Mouse (Mus musculus) hindbrain, embryonic 15.5 days (tissue): ENCODE measurements at regions not wholly inside any gene's neighbourhood (a gene's known extent, or its start where the extent isn't known, plus 50 kb on each side); places are given as distances from the start of the nearest gene placed in this dataset.

Source experiments
- ATAC-seq: fragments of 200-750 bp; cut with Nextera tagmentation; 2 replicates; pipeline ENCODE4 v1.8.0; 2017; ENCODE audit warnings: low read depth, moderate number of reproducible peaks, moderate TSS enrichment; ENCODE audit not compliant: low FRiP score
- H3K27ac ChIP-seq: fragments of 300-500 bp; sonication (generic); replicated peaks from 2 replicates; pipeline ENCODE4 v1.5.1; 2015; ENCODE audit warnings: mild to moderate bottlenecking, inconsistent platforms
- H3K27me3 ChIP-seq: fragments of 300-500 bp; sonication (generic); 2 replicates; pipeline ENCODE4 v1.6.1; 2015; ENCODE audit warnings: control low read depth, inconsistent platforms
- H3K36me3 ChIP-seq: fragments of 300-500 bp; sonication (generic); 2 replicates; pipeline ENCODE4 v1.6.1; 2015; ENCODE audit warnings: control low read depth, inconsistent platforms
- H3K4me1 ChIP-seq: fragments of 300-500 bp; sonication (generic); replicated peaks from 2 replicates; pipeline ENCODE4 v1.6.1; 2015; ENCODE audit warnings: control low read depth, inconsistent platforms
- H3K4me2 ChIP-seq: fragments of 300-500 bp; sonication (generic); 2 replicates; pipeline ENCODE4 v1.6.1; 2015; ENCODE audit warnings: moderate library complexity, mild to moderate bottlenecking, inconsistent platforms
- H3K4me3 ChIP-seq: fragments of 300-500 bp; sonication (generic); 2 replicates; pipeline ENCODE4 v1.5.1; 2015; ENCODE audit warnings: mild to moderate bottlenecking, inconsistent platforms
- H3K9ac ChIP-seq: fragments of 300-500 bp; sonication (generic); 2 replicates; pipeline ENCODE4 v1.6.1; 2015; ENCODE audit warnings: inconsistent platforms
- H3K9me3 ChIP-seq: fragments of 300-500 bp; sonication (generic); 2 replicates; pipeline ENCODE4 v1.6.1; 2016; ENCODE audit warnings: control low read depth, inconsistent platforms
- WGBS: fragments of 180-500 bp; shearing (Covaris S2); methylation state at CpG from one replicate; pipeline ENCODE4 v1.1.7; 2015; 5-methylcytosine and 5-hydroxymethylcytosine counted together

DNA sequence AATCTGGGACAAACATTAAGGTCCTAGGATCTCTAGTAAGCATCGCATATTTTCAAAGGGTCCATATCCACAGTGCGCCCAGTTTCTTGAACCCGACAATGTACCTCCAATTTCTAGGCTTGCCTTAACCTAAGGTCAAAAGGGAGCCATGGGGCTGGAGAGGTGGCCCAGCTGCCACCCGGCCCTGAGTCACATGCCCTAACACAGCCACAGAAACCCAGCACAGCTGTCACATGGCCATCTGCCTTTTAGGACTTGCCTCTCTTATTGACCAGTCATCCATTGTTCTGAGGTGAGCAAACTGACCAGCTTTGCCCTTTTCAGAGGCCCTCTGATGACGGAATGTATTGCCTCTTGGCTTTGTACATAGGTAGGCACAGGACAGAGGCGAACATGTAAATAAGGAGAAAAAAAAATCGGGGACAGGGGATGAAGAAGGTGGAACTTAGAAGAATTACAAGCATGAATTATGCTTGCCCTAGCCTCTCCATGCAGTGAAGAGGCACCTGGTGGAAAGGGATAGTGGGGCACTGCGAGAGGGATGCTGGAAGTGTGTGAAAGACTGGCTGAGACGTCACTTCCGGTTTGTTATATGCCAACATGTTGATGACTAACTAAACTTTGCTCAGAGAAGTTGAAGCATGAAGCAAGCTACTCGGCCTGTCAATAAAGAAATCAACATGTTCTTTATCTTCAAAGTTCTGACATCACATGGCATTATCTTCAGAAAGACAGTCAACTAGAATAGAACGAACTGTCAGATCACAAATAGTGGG is 84.3 kb upstream of the Nap1l1 start:
- no peak overlapping the region for H3K4me3 ChIP-seq
- no peak overlapping the region for H3K27ac ChIP-seq
- H3K9me3 ChIP-seq: no peaks in the 10 kb centered on the region
- ATAC-seq: no peak
- WGBS: 84% methylated on average over 12 of the region's 12 CpGs
- H3K36me3 ChIP-seq: no peaks in the 10 kb centered on the region
- no peaks in the 10 kb centered on the region for H3K27me3 ChIP-seq
- H3K9ac ChIP-seq: no peak overlapping the region
- no peaks in the 10 kb centered on the region for H3K4me1 ChIP-seq
- peak overlapping the region; percentile 39 for H3K4me2 ChIP-seq

DNA sequence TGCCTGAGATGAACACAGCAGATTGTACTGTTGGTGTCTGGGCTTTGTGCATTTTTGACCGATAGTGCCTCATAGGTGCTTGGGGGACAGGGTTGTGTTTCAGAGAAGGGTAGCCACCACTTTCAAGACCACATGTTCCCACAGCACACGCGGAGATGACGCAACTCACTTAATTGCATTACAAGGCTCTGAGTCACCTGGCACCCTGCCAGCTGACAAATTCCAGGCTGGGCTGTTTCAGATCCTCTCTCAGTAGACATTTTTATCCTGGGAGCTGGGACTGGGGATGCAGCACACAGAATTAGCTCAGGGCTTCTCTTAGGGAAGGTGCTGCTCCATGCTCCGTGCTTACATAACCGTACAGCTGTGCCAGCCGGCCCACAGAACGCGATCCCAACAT is 83.1 kb upstream of the Nap1l1 start:
- H3K27ac ChIP-seq: no peak overlapping the region
- H3K4me3 ChIP-seq: no peak overlapping the region
- H3K9ac ChIP-seq: no peak overlapping the region
- no peak overlapping the region for H3K4me2 ChIP-seq
- H3K4me1 ChIP-seq: no peaks in the 10 kb centered on the region
- 60% methylated on average over 9 of the region's 9 CpGs for WGBS
- no peaks in the 10 kb centered on the region for H3K27me3 ChIP-seq
- no peak for ATAC-seq
- H3K36me3 ChIP-seq: no peaks in the 10 kb centered on the region
- H3K9me3 ChIP-seq: no peaks in the 10 kb centered on the region

DNA sequence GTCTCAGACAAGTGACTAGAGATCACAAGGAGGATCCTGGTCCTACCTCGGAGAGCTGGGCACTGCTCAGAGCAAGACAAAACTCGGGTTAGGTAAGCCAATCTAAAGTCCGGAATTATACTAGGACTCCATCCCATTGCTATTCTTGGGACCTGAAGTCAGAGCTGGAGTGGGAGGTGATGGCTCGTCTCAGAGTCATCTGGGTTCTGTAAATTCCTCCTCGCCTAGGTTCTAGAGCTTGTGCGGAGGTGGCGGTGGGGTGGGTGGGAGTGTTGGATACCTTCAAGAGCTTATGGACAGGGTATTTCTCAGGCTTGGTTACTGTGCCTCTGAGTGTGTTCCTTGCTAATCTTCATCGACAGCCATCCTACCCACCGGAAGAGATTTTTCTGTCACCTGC is 78.6 kb upstream of the Nap1l1 start:
- H3K4me3 ChIP-seq: no peak overlapping the region
- H3K9me3 ChIP-seq: no peaks in the 10 kb centered on the region
- H3K27ac ChIP-seq: no peak overlapping the region
- H3K4me2 ChIP-seq: no peak overlapping the region
- H3K4me1 ChIP-seq: no peaks in the 10 kb centered on the region
- H3K36me3 ChIP-seq: no peaks in the 10 kb centered on the region
- no peak overlapping the region for H3K9ac ChIP-seq
- H3K27me3 ChIP-seq: no peaks in the 10 kb centered on the region
- 96% methylated on average over 9 of the region's 9 CpGs for WGBS
- no peak for ATAC-seq

DNA sequence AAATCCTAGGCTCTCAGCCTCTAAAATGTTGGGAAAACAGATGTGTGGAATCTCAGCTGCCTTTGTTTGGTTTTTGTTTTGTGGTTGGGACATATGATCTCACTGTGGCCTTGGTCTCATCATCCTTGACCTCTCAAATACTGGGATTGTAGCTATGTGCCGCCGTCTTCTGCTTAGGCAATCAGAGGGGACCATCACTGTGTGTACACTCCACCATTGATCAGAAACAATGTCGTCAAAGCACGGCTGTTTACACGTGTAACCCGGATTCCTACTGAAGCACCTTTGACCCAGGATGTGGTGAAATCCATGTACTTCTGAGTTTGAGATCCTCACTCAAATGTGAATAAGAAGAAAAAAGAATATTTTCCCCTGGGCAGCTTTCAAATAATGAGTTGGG is 68.0 kb upstream of the Nap1l1 start:
- 94% methylated on average over 6 of the region's 6 CpGs for WGBS

DNA sequence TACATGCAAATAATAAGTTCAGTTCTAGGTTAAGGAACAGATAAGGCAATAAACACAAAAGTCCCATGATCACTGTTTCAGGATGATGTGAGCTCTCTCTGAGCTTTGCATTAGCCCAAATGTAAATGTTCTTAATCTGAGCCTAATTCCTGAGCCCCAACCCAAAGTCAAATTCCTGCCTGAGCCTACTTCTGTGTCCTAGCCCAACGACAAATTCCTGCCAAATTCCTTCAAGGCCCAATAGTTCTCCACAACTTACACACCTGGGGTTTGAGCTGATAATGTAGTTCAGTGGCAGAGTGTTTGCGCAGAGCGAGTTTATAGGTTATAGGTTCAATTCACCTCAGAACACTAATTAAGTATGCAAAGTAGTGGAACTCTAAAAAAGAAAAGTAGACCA is 64.1 kb upstream of the Nap1l1 start:
- no peak for ATAC-seq
- H3K27ac ChIP-seq: no peak overlapping the region
- H3K4me3 ChIP-seq: no peak overlapping the region
- H3K9me3 ChIP-seq: no peaks in the 10 kb centered on the region
- 83% methylated on average over 3 of the region's 3 CpGs for WGBS
- no peak overlapping the region for H3K9ac ChIP-seq
- H3K27me3 ChIP-seq: no peaks in the 10 kb centered on the region
- H3K4me2 ChIP-seq: no peak overlapping the region
- no peaks in the 10 kb centered on the region for H3K4me1 ChIP-seq
- H3K36me3 ChIP-seq: no peaks in the 10 kb centered on the region

More for the DNA sequence above, 68.0 kb upstream of the Nap1l1 start:
- no peak for ATAC-seq
- Histone ChIP-seq H3K9ac (no peak overlapping the region), H3K27ac (no peak overlapping the region), H3K9me3 (no peaks in the 10 kb centered on the region), H3K4me3 (no peak overlapping the region), H3K27me3 (no peaks in the 10 kb centered on the region), H3K4me1 (no peaks in the 10 kb centered on the region), H3K4me2 (no peak overlapping the region), H3K36me3 (no peaks in the 10 kb centered on the region)

DNA sequence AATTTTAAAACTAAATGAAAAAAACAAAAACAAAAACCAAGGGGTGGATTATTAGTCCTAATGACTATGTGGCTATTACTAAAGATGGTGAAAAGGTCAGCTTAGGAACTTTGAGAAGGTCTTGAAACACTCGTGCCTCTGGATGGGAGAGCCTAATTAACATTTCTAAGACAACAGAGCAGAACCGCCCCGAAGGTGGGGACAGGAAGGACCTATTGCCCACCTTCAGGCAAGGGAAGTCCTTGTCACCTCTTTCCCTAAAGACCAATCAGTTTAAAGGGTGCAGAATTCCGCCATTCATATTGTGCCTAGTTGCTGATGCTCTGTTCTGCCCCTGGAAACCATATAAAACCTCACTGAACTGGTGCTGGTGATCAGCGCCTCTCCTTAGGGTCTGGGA is 63.5 kb upstream of the Nap1l1 start:
- Histone ChIP-seq H3K4me2 (no peak overlapping the region), H3K4me3 (no peak overlapping the region), H3K27ac (no peak overlapping the region), H3K9ac (no peak overlapping the region), H3K27me3 (no peaks in the 10 kb centered on the region), H3K9me3 (no peaks in the 10 kb centered on the region), H3K36me3 (no peaks in the 10 kb centered on the region), H3K4me1 (no peaks in the 10 kb centered on the region)
- ATAC-seq: no peak
- 73% methylated on average over 5 of the region's 5 CpGs for WGBS

DNA sequence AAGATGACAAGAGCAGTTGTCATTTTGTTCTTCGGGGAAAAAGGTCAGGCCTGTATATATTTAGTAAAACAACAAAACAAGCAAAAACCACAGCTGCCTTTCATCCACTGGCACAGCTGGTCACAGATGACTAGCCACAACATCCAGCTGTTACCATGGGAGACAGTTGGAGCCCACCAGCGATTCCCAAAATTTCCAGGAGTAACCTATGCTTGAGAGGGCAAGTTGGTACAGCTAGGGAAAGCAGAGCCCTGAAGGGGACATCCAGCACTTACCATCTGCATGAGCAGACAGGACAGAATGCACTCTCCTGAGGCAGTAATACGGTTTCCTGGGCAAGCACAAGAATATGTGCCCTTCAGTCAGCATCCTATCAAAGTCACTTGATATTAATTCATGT is 62.9 kb upstream of the Nap1l1 start:
- Histone ChIP-seq H3K27me3 (no peaks in the 10 kb centered on the region), H3K4me1 (no peaks in the 10 kb centered on the region), H3K9me3 (no peaks in the 10 kb centered on the region), H3K4me3 (no peak overlapping the region), H3K27ac (no peak overlapping the region), H3K4me2 (no peak overlapping the region), H3K9ac (no peak overlapping the region), H3K36me3 (no peaks in the 10 kb centered on the region)
- 71% methylated on average over 3 of the region's 3 CpGs for WGBS
- ATAC-seq: no peak

DNA sequence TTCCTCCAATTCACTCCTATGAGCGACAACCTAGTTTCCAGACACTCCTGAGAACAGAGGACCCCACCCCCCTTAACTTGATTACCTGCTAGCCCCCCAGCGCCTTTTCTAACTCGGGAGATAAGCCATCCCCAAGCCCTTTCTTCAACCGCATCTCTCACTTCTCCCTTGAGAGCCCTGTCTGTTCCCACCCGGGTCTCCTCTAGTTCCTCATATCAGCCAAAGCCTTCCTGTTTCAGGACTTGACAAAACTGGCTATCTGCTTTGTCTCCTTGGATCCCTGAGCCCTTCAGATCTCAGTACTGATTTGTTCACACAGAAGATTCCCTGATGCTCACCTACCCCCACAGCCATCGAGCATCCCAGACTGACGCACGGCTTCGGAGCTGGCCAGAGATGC is 61.5 kb upstream of the Nap1l1 start:
- Histone ChIP-seq H3K4me2 (no peak overlapping the region), H3K27me3 (no peaks in the 10 kb centered on the region), H3K4me3 (no peak overlapping the region), H3K27ac (no peak overlapping the region), H3K36me3 (no peaks in the 10 kb centered on the region), H3K9me3 (no peaks in the 10 kb centered on the region), H3K4me1 (no peaks in the 10 kb centered on the region), H3K9ac (no peak overlapping the region)
- ATAC-seq: no peak
- 95% methylated on average over 9 of the region's 9 CpGs for WGBS

DNA sequence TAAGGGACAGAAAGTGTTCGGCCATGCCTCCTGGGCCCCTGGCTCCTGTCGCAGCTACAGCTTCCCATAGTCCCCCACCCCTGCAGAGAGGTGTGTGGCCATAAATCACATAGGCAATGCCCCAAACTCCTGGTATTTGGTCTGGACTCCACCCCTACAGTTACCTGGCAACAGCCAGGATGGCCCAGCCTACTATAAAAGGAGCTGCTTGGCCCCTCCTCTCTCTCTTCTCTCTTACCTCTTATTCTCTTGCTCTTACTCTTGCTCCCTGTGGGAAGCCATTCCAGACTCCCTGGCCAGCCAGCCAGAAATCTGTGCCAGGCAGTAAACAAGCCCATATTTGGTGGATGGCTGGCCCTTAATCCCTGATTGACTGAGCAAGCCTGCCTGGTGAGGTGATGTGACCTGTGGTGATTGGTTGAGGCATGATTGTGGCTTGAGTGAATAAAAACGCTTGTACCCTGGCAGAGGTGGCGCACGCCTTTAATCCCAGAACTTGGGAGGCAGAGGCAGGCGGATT is 56.4 kb upstream of the Nap1l1 start:
- Histone ChIP-seq H3K4me3 (no peak overlapping the region), H3K27ac (no peak overlapping the region), H3K4me2 (no peak overlapping the region), H3K4me1 (peaks cover 15% of the 10 kb centered on the region), H3K9me3 (no peaks in the 10 kb centered on the region), H3K27me3 (no peaks in the 10 kb centered on the region), H3K9ac (no peak overlapping the region), H3K36me3 (no peaks in the 10 kb centered on the region)
- 79% methylated on average over 6 of the region's 6 CpGs for WGBS
- no peak for ATAC-seq

DNA sequence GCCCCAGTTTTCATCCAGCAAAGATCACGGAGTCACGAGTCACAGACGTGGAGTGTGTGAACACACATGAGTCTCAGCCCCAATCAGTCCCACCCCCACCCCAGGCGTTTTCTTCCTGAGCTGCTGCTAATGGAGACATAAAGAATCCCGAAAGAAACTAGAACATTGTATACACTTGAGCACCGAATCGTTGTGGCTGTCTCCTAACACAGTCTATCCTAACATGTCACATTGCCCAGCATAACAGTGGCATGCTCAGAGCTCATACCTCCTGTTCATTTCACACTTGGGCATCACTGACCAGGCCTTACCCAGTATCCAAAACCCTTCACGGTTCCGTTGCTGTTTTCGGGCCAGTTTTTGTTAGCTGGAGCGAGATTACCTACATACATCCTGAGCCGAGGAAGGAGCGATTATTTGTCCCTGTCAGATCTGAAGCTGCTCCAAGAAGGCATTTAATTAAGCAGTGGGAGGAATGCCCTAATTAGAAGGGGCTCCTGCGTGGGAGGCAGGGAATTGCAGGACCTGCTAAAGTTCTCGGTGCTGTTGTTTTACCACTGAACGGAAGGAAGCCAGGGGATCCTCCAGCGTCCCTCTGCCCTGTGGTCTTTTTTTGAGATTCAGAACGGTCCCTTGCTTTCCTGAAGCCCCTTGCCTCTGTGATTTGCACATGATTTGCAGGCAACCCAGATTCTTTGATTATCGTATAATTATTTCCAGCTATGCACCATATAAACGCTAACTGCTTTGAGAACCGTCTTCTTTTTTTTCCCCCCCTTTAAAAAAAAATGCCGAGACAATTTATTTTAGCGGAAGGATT is 53.4 kb upstream of the Nap1l1 start:
- no peak overlapping the region for H3K9ac ChIP-seq
- H3K4me3 ChIP-seq: peak overlapping the region; percentile 18
- H3K9me3 ChIP-seq: no peaks in the 10 kb centered on the region
- WGBS: 27% methylated on average over 23 of the region's 23 CpGs
- no peaks in the 10 kb centered on the region for H3K36me3 ChIP-seq
- H3K4me2 ChIP-seq: peak overlapping the region; percentile 46
- no peak for ATAC-seq
- no peaks in the 10 kb centered on the region for H3K27me3 ChIP-seq
- peaks cover 24% of the 10 kb centered on the region for H3K4me1 ChIP-seq
- H3K27ac ChIP-seq: 0 out of 2 replicates have a peak overlapping the region, but pooled peaks have one; percentile 12

DNA sequence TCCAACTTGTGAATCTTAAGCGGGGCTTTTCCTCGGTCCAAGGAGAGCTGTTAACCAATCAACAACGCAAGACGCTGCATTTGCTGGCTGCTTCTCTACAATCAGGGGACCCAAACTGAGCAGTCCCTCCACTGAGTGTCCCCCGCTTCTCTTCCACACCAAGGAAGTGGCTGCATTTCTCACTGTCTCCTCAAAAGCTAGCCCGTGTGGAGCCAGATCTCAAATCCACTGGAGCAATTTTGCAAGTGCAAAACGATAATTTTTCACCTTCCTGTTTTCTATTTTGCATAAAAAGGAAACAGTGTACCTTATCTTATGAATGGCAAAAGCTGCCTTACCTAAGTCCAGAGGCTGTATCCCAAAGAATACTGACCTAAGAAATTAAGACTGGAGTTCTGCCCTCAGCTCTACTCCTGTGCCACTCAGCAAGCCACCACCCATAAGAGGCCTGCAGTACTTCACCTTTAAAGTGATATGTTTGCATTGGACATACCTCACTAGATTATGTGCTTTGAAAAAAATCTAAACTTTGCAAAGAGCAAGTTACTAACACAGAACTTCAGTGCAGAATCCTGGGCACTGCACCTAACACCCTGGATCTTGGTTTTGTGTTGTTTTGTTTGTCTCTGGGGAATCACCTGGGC is 52.7 kb upstream of the Nap1l1 start:
- H3K9ac ChIP-seq: no peak overlapping the region
- no peaks in the 10 kb centered on the region for H3K36me3 ChIP-seq
- no peaks in the 10 kb centered on the region for H3K9me3 ChIP-seq
- H3K4me2 ChIP-seq: peak overlapping the region; percentile 46
- peaks cover 24% of the 10 kb centered on the region for H3K4me1 ChIP-seq
- H3K4me3 ChIP-seq: peak overlapping the region; percentile 18
- no peak; the same call in 1 of the 2 replicates for ATAC-seq
- 18% methylated on average over 7 of the region's 7 CpGs for WGBS
- H3K27me3 ChIP-seq: no peaks in the 10 kb centered on the region
- H3K27ac ChIP-seq: 0 out of 2 replicates have a peak overlapping the region, but pooled peaks have one; percentile 12

DNA sequence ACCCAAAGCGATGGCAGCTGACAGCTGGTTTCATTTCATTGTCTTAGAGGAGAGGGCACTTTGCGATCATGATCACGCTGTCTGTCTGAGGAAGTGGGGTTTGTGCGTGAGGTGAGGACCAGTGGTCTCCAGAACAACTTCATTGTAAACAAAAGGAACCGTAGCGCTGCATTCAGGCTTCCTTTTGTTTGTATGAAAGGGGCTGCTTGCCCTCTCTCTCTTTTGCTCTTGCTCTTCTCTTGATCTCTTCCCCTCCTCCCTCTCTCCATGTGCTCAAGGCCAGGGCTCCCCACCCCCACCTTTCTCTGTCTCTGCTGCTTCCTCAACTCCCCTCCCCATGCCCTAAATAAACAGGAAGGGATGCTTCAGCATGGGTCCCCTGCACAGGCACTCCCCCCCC is 51.0 kb upstream of the Nap1l1 start:
- H3K27ac ChIP-seq: no peak overlapping the region
- H3K4me1 ChIP-seq: peaks cover 24% of the 10 kb centered on the region
- ATAC-seq: no peak
- H3K9me3 ChIP-seq: no peaks in the 10 kb centered on the region
- no peak overlapping the region for H3K9ac ChIP-seq
- H3K4me3 ChIP-seq: no peak overlapping the region
- H3K4me2 ChIP-seq: peak overlapping the region; percentile 27; the same call in 1 of the 2 replicates
- no peaks in the 10 kb centered on the region for H3K36me3 ChIP-seq
- 6% methylated on average over 6 of the region's 6 CpGs for WGBS
- H3K27me3 ChIP-seq: no peaks in the 10 kb centered on the region
